Mouse (Mus musculus): ENCODE data around the gene Atg16l2.

Atg16l2 gene

DNA sequence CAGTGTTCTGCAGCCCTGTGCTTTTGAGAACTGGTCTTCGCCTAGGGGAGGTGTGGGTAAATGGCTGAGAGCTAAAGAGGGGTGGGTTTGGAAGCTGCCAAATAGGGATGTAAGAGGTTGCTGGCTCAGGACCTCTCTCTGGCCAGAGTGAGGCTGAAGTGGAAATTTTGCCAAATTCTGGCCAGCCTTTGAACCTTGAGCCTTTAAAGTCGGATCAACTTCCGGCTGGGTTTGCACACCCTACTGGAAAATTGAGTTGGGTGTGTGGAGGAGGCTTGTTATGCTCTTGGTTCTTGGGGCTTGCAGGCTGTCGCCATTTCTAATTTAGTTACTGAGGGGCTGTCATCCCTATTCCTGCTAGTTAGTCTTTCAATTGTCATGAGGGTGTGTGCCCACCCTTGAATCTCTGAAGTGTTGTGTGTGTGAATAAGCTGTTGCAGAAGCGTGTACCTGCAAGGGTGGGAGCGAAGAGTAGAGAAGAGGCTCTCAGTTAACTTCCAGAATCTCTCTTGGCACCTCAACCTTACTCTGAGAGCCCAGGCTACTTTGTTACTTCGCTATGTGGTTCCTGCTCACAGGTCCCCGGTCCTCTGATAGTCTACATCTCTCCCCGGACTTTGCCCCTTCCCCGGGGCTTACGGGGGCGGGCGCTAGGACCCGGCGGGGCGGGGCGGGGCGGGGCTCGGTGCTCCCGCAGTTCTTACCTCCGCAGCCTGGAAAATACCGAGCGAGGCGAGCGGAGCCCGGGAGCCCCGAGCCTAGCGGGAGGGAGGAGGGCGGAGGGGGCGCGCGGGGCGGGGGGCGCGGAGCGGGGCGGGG is 18.6 kb upstream of the Atg16l2 start:
- DNase-seq, result no peak

DNA sequence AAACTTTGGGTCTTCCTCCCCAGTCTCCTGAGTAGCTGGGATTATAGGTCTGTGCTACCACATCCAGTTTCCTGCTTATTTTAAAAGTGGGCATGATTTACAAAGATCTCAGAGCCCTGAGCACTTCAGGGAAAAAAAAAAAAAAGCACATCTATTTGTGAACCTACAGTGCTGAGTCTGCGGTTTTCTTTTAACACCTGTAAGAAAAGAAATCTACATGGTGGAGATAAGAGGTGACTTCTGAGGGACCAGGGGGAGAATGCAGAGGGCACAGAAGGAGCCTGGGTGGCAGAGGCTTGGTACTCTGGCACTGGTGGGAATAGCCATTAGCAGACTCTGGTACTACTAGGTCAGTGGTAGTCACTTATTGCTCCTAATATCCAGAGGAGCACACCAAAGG is 17.7 kb upstream of the Atg16l2 start:
- no peak for DNase-seq

DNA sequence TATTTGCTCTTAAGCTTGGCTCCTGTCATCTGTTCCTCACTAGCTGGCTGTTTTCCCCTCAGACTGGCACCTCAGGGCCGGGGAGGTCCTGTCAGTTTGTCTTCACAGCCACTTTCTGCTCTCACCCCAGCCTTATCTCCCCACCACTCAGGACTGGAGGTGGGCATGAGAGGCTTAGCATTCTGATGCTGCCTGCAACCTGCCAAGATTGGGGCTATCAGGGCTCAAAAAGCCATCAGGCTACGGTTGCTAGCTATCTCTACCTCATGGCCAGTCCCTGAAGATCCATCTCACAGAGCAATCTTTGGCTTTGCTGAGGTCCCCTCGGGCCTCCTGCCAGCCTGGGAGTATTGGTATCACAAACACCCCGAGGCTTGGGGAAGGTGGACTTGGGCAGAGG is 16.8 kb upstream of the Atg16l2 start:
- DNase-seq, result no peak

DNA sequence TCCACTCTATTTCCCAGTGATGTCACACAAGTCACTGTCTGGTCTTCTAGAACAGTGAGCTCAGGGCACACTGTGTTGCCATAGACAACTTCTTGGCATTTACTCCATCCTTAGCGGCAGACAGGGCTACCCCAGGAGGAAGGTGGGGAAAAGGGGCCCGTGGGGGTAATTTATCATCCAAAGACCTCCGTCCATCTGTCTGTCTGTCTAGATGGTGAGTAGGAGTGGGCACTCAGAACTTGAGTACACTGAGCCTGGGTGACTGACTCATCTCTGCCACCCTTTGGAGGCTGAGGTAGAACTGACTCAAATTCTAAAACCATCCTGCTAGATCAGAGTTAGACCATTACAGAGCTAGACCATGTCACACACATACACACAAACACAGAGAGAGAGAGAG is 15.0 kb upstream of the Atg16l2 start, which contains the start of gene Stard10:
Gene Stard10, plus strand, starts transcription at position 73 of the 400 bp plus-strand sequence.
- no peak for DNase-seq

DNA sequence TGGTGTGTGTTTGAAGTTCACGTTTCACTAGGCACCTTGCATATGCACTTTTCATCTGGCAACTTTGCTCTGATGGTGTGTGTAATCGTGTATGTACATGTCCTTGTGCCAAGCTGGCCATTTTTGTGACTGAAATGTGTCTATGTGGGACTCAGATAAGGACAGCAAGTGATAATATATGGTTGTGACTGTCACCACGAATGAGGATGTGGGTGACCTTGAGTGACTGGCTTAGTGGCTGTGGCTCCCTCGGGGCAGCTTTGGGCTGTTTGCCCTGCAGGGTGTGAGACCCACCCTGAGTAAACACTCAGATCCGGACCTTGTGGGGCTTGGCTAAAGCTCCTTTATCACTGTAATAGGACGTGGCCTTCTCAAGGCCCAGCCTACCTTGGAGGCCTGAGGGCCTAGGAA is 14.5 kb upstream of the Atg16l2 start:
- no peak for DNase-seq

DNA sequence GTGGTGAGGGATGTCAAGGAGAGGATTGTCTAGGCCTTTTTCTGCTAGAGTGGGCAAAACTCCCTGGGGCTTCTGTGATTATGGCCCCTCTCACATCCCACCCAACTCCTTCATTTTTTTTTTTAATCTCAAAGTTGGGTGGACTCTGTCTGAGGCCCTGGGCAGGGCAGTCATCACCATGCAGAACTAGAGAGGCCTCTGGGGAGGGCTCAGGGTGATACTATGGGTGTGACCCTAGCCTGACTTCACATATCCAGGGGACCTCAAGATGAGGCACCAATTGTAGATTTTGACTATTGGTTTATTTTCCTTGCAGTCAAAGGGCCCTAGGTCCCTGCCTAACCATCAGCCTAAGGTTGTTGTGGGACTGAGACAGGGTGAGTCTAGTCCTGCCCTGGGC is 13.6 kb upstream of the Atg16l2 start:
- DNase-seq, result no peak

DNA sequence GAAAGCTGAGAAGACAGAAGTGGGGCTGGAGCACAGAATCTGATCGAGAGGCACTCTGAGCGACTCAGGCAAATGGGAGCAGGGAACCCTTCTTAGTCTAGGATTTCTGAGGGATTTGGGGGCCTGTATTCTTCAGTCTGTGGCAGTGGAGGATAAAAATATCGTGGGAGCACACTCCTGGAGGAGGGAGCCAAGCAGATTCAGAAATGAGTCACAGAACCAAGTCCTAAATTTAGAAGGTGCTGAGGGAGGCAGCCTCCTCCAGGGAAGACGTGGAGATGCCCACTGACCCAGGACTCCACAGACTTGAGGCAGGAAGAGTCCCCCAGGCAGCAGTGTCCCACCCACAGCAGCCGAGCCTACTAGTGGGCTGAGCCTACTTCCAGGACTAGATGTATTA is 12.3 kb upstream of the Atg16l2 start:
- no peak for DNase-seq

DNA sequence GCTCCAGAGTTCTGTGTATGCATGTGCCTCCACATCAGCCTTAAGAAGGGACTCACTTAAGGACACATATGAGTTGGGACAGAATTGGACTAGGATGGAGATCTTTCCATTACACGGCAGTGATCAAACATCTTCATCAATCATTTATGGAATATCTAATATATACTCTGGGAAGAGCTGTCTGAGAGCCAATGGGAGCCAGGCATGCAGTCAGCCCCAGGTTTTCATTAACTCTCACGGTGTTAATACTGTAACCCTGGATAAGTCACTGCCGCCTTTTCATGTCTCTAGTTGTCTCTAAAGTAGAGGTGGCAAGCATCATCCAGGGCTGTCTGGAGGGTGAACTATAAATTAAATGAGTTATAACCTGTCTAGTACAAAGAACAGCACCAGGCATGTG is 11.0 kb upstream of the Atg16l2 start:
- DNase-seq, result no peak

DNA sequence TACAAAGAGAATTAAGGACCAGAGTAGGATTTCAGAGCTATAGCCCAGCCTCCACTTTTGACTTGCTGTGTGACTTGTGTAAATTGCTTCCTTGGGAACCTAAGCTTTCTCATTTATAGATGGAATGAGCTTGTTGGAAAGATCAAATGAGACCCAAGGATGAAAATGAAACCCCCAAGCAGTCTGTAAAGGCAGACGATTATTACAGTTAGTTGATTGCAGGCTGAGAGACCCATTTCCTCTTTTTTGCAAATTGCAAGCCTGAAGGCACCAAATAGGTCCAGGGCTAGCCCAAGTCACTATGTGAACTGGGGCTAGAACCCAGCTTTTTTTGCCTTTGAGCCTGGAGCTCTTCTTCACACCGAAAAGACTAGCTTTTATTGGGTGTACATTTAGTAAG is 9.0 kb upstream of the Atg16l2 start:
- DNase-seq, result no peak

DNA sequence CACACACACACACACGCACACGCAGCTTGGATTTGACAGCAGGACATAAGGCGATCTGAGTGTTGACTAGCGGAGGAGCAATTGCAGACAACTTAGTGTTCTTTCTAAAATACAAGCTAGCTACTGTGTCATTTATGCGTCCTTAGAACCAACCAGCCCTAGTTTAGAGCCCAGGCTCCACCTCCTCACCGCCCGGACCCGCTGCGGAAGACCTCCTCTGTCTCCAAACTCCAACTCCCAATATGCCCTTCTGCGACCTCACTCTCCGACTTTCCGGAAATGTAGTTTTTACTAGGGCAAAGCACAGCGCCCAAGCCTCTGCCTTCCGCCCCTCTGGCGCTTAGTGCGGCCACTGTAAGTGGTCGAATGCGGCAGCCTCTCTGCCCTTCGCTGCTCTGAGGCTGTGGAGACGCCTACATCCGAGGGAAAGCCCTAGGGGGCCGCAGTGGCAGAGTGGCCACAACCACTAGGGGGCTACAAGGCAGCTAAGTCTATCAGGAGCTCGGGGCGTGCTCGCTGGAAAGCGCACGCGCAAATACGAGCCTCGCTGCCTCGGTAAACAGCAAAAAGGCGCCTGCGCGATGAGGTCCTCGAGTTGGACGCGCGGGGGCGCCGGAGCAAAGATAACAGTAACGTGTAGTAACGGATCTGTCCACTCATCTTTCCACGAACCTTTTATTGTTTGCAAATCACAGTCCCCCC is 8.4 kb upstream of the Atg16l2 start:
- DNase-seq, result peak; percentile 99

DNA sequence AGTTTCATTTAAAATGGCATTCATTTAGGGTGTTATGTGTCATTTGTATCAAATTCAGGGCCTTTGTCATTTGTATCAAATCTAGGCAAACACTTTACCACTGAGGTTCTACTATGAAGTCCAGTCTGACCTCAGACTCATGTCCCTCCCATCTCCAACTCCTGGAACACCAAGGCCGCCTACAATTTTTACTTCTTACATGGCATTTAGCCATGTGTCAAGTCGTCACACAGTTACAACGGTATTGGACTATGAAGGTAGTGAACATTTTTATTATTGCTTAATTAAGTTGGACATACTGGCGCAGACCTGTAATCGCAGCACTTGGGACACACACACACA is 7.9 kb upstream of the Atg16l2 start:
- no peak for DNase-seq

DNA sequence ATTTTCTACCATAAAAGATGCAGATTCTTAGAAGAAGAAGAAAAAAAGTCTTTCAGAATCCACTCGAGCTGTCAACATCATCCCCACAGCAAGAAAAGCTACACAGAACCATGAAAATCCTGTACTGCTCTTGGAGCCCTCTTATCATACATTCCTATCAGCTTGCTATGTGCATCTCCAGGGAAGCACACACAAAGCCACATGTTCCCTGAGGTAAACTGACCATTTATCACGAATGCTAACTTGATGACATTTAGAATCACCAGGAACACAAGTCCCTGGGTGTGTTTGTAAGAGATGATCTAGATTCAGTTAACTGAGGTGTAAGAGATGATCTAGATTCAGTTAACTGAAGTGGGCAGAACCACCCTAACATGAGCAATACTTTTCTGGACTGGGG is 4.8 kb upstream of the Atg16l2 start:
- DNase-seq, result no peak

DNA sequence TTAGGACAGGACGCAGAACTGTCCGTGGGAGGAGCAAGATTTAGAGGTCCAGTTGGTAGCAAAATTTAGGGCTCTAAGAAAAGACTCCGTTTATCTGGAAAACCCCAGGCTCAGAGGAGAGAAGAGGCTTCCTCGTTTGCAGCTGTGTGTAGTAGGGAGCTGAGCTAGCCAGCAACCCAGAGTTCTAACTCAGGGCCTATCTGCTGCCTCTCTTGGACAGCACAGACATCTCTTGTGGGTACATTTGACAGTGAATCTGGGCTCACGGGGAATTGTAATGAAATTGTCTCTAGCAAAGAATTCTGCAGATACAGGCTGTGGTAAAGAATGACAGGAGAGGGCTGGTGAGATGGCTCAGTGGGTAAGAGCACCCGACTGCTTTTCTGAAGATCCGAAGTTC is 640 bp upstream of the Atg16l2 start:
- no peak for DNase-seq

DNA sequence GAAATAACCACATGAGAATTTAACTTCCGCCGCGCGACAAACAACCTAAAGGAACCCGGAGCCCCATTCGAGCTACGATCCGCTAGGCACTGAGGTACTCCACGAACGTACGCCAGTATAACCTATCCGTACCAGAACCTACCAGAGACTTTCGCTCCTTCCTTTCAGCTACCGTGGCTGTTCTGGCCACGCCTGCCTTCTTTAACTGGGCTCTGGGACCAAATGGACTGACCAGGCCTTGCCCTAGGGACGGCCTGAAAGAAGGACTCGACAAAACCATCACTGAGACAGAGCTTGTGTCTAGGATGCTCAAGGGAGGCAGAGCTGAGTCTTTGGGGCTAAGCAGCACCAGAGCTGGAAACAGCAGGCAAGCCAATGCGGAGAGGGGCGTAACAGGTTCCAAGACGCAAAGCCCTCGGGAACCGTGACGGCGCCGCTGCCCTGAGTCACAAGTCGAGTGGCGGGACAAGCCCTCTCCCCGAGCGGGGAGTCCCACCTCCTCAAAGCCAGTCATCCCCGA is 630 bp downstream of the Atg16l2 start:
- no peak for DNase-seq

DNA sequence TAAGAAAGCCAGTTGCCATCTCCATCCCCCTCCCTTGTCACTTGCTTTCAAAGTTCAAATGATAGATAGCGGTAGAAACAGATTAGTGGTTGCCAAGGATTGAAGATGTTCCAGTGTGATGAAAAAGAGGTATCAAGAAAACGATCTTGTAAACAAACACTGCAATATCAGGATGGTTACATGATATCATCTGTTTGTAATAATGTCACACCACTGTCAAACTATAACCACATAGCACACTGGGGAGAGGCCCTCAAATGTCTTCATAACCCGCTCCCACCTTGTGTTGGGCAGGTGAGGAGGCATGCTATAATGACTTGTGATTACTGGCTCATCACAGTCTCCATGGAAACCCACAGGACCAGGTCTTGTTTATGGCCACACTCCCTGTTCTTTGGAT is 3.7 kb downstream of the Atg16l2 start:
- DNase-seq, result no peak

DNA sequence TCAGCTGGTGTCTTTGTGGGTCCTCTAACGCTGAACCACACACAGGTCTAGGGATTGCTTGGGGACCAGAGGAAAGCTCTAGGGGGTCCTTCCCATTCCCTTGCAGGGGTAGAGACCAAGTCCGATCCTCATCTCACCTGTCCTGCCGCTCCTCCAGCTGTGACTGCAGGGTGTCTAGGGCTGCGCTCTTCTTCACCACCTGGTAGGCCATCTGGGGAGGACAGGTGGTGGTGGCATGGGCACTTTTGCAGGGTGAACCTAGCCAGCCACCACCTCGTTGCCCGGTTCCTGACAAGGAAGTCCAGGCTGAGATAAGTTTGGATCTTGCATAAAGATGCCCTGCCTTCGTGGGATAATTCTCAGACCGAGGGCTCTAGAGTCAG is 5.0 kb downstream of the Atg16l2 start:
- peak; percentile 64 for DNase-seq

DNA sequence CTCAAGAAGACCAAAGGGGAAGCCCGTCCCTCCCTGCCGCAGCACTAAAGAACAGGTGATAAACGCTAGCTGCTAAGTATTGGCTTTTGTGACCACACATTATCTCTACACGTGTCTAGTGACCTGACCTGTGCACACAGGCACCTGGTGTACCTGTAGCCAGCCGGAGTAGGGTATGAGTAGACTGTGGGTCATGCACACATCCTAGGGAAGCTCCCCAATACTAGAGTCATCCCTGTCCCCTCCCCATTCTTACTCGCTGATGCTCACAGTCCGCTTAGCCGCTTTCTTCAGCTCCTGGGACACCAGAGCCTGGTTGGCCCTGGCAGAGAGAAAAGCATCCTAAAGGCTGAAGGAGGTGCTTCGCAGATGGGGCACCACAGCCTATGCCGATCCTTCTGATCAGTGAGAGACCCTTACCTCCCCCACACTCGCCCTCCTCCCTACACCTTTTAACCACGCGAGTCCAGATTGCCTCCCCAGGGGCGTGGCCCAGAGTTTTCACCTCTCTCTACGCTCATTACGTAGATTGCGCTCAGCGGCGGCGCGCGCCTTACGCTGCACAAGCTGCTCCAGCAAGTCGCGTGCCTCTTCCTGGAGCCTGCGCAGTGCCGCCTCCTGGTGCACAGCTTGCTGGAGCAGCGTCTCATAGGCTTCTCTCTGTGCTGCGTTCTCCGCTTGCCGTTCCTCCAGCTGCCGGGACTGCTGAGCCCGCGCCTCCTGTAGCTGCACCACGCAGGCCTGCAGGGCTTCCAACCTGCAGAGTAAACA is 5.6 kb downstream of the Atg16l2 start:
- DNase-seq, result peak; percentile 83

DNA sequence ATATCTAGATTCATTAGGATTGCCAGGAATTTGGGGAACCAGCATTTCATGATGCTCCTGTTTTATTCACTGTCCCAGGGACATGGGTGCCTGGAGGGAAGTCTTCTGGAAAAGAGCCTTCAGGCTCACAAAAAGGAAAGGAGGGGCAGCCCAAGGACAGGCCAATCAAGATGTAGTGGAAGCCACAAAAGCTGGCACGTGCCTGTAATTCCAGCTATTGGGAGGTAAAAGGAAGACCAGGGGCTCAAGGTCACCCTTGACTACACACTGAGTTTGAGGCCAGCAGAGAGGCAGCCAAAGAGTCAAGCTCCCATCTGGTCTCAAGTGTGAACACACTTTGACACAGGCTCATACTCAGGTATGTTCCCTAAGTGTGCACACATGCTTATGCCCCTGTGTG is 6.6 kb downstream of the Atg16l2 start:
- DNase-seq, result no peak

DNA sequence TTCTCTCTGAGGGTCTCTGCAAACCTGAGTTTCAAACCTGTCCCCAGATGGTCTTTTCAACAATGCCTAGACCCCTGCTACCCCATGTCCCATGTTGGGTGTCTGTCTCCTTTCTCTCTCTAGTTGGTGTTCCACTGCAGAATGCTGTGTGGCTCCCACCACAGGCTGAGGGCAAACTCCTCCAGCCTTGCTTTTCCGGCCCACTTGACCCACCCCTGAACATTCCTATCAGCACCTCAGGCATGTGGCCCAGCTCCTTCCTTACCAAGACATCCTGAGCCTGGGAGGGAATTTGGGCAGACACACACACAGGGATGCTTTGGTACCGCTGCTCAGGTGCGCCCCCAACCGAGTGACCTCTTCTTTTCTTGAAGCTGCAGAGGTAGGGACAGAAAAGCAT is 8.4 kb downstream of the Atg16l2 start:
- DNase-seq, result no peak

DNA sequence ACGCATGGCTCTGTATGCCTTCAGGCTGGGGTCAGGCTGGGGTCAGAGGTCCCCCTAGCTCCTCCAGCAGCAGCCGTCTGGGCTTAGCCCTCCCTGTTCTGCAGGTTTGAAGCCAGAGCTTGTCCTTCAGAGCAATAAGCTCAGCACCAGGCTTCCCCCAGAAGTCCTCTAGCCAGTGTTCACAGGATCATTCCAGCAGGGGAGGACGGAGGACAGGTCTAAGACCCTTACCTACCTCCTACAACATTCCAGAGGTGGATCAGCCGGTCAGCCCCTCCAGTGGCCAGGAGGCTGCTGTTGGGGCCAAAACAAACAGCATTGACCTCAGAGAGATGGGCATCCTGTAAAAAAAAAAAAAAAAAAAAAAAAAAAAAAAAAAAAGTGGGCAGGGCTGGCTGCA is 8.9 kb downstream of the Atg16l2 start:
- DNase-seq, result no peak

DNA sequence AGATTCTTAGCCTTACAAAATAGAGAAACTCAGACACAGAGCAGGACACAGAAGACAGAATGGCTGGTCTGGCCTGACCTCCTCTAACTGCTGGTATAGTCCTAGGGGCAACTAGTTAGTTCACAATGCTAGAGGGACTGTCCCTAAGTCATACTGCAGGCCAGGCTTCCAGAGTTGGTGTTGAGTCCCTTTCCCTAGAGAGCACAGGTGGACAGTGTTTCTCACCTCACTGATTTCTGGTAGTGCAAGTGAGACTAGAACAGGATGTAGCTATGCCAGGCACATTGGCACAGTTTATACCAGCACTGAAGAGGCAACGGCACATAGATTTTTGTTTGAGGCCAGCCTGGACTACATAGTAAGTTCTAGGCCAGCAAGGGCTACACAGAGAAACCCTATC is 9.4 kb downstream of the Atg16l2 start:
- DNase-seq, result no peak

DNA sequence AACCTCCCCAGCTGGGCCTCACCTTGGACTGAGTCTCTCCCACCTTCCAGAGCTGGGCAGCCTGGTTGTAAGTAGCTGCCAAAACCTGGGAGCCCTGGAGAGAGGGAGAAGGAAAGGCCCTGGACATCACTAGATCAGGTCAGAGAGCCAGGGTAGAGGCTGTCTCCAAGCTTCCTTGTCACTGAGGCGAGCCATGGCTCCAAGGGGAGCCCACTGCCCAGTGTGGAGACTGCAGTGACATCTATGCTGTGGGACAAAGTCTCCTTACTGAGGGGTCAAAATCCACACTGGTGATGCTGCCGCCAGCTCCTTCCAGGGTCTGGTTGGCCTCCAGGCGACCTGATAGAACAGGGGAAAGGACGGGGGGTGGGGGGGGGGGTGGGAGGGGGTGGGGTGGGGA is 10.0 kb downstream of the Atg16l2 start:
- no peak for DNase-seq

DNA sequence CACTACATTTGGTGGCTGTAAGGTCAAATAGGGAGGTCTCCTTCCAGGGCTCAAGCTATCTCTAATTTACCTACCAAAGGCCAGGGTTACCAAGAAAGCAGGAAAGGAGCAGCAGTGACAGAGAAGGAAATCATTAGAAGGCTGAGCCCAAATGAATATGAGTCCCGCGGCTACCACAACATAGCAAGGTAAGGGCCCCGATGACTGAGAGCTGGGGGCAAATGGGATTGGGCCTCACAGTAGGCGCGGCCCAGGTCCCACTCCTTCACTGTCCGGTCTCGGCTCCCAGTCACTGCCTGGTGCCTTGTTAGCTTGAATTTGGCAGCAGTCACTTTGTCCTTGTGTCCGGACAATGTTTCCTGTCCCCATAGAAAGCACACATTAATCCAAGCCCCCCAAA is 10.4 kb downstream of the Atg16l2 start:
- DNase-seq, result no peak

DNA sequence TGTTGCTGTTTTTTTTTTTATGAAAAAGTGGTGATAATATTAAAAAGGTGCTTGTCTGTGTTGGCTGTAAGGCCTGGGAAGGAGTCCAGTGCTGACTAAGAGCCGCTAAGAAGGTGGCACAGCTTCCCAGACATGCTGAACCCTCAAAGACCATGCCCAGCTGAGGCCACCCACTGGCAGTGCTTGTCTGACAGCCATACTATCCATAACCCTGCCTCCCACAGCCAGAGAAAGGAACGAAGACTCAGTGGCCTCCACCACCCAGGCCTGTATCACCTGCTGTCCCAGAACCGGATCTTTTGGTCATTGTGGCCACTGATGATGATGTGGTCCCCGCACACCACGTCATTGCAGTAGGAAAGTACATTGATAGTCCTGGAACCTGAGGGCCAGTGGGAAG is 10.8 kb downstream of the Atg16l2 start:
- no peak for DNase-seq
